Mouse (Mus musculus): ENCODE results near the gene Moxd1. TPM values are rescaled to one million over a fixed set of nuclear protein-coding genes. Genes with fewer than 3 reads are reported as not detected.

Moxd1 gene
- polyA plus RNA-seq, 1 experiment from 2014 or later = 22.4 TPM

- Histone ChIP-seq H3K27me3 (ENCODE audit: insufficient read depth, poor library complexity, severe bottlenecking) (no peaks in the 10 kb centered on the region), H3K4me1 (replicated peaks) (no peaks in the 10 kb centered on the region; the same call in 1 of the 2 replicates)
- 65% methylated on average over 1 of the region's 1 CpGs for WGBS
Observed at GRCm38 (mm10) chr10:24340551-24341213, 117.4 kb downstream of the Moxd1 start.

GRCm38 (mm10) chr10:24341214-24341589 is 117.9 kb downstream of the Moxd1 start:
- Histone ChIP-seq H3K27ac (no peak overlapping the region), H3K9me3 (no peaks in the 10 kb centered on the region), H3K4me1 (replicated peaks) (no peaks in the 10 kb centered on the region; the same call in 1 of the 2 replicates), H3K27me3 (ENCODE audit: insufficient read depth, poor library complexity, severe bottlenecking) (no peaks in the 10 kb centered on the region), H3K4me3 (no peak overlapping the region), H3K36me3 (no peaks in the 10 kb centered on the region)
- no peak for DNase-seq (ENCODE audit: low spot score)
- WGBS = 78% methylated on average over 6 of the region's 6 CpGs

More at GRCm38 (mm10) chr10:24340551-24341213, 117.4 kb downstream of the Moxd1 start:
- H3K9me3 ChIP-seq = no peaks in the 10 kb centered on the region
- DNase-seq (ENCODE audit: low spot score) = no peak
- no peak overlapping the region for H3K27ac ChIP-seq
- no peak overlapping the region for H3K4me3 ChIP-seq
- H3K36me3 ChIP-seq = no peaks in the 10 kb centered on the region

GRCm38 (mm10) chr10:24343068-24343467 is 119.8 kb downstream of the Moxd1 start:
- WGBS = 77% methylated on average over 4 of the region's 4 CpGs
- no peaks in the 10 kb centered on the region for H3K9me3 ChIP-seq
- no peak for DNase-seq (ENCODE audit: low spot score)
- H3K4me1 ChIP-seq (replicated peaks) = no peaks in the 10 kb centered on the region; the same call in 1 of the 2 replicates
- no peaks in the 10 kb centered on the region for H3K27me3 ChIP-seq (ENCODE audit: insufficient read depth, poor library complexity, severe bottlenecking)
- H3K4me3 ChIP-seq = no peak overlapping the region
- H3K36me3 ChIP-seq = no peaks in the 10 kb centered on the region
- H3K27ac ChIP-seq = no peak overlapping the region

Other genes starting within 250 kb of the Moxd1 start
- gene Taar6, start 237.9 kb upstream of the Moxd1 start, polyA plus RNA-seq (2016; fragmentation: Nextera tagmentation; extraction: Ambion mirVana) = not detected in 2 replicates
- gene Taar7a, start 230.0 kb upstream of the Moxd1 start, polyA plus RNA-seq (2016; fragmentation: Nextera tagmentation; extraction: Ambion mirVana) = not detected in 2 replicates
- gene Taar7b, start 223.6 kb upstream of the Moxd1 start, polyA plus RNA-seq (2016; fragmentation: Nextera tagmentation; extraction: Ambion mirVana) = not detected in 2 replicates
- gene Taar7d, start 196.3 kb upstream of the Moxd1 start, polyA plus RNA-seq (2016; fragmentation: Nextera tagmentation; extraction: Ambion mirVana) = not detected in 2 replicates
- gene Taar7e, start 185.9 kb upstream of the Moxd1 start, polyA plus RNA-seq (2016; fragmentation: Nextera tagmentation; extraction: Ambion mirVana) = not detected in 2 replicates
- gene Taar7f, start 174.0 kb upstream of the Moxd1 start, polyA plus RNA-seq (2016; fragmentation: Nextera tagmentation; extraction: Ambion mirVana) = not detected in 2 replicates
- gene Taar8a, start 147.0 kb upstream of the Moxd1 start, polyA plus RNA-seq (2016; fragmentation: Nextera tagmentation; extraction: Ambion mirVana) = not detected in 2 replicates
- gene Taar8b, start 131.2 kb upstream of the Moxd1 start, polyA plus RNA-seq (2016; fragmentation: Nextera tagmentation; extraction: Ambion mirVana) = not detected in 2 replicates
- gene Taar8c, start 121.6 kb upstream of the Moxd1 start, polyA plus RNA-seq (2016; fragmentation: Nextera tagmentation; extraction: Ambion mirVana) = not detected in 2 replicates
- gene Taar9, start 114.0 kb upstream of the Moxd1 start, polyA plus RNA-seq (2016; fragmentation: Nextera tagmentation; extraction: Ambion mirVana) = 0.41 TPM in 1 of 2 replicates, not detected in the other
- 63.8 and 87.5 TPM in 2 replicates for gene Stx7, start 74.2 kb upstream of the Moxd1 start, polyA plus RNA-seq (2016; fragmentation: Nextera tagmentation; extraction: Ambion mirVana)

All from hindbrain, embryonic 10.5 days (tissue).